17 mouse cellular contexts compared by ENCODE assay signal in the genomic region with DNA sequence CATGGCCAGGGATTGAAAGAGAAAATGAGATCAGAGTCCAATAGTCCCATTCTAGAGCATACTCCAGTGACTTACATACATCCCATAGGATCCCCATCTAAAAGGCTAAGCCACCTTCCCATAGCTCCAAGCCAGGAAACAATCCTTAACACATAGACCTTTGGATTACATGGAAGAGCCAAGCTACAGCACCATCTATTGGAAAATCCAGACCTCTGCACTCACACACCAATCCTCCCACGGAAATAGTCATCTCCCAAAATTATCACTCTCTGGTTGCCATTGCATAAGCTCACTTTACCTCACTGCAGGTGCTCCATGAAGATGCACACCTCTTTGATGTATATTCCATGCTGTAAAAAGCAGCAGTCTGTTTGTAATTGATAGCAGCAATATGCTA.
DNase-seq lines count a peak whose midpoint lies in the region; ATAC-seq and TF ChIP-seq lines count a peak whose summit lies in the region.
"Had no signal": no experiment of that assay in that cellular context is flagged by ENCODE, and none has a peak within 500 bp of the region (broad histone marks: within the 10 kb centered on the region; RNA-seq: fewer than 3 reads in every experiment).

No protein-coding gene starts in this region.

- H3K9me3 ChIP-seq in hindbrain, postnatal 0 days (ENCODE audit: low read length), result no peaks in the 10 kb centered on the region
- no peaks in the 10 kb centered on the region for H3K9me3 ChIP-seq in hindbrain, embryonic 13.5 days
- H3K9me3 ChIP-seq in lung, postnatal 0 days (ENCODE audit: low read length), result no peaks in the 10 kb centered on the region
- H3K9me3 ChIP-seq: forebrain, embryonic 12.5 days; hindbrain, embryonic 12.5 days; intestine, embryonic 15.5 days; limb, embryonic 15.5 days; midbrain, embryonic 15.5 days had no signal

- peak; percentile 65 for TF ChIP-seq CTCF in hindbrain, postnatal 0 days (IDR thresholded peaks at IDR 0.05; ENCODE audit: low read depth)
- TF ChIP-seq CTCF in lung, postnatal 0 days (IDR thresholded peaks at IDR 0.05), result peak; percentile 46
- peak; percentile 11; the same call in 1 of the 2 replicates for TF ChIP-seq CTCF in brain, embryonic 14.5 days (IDR thresholded peaks at IDR 0.05; ENCODE audit: borderline replicate concordance, extremely low read depth, insufficient read depth, insufficient read length)

- no peak overlapping the region for H3K27ac ChIP-seq in hindbrain, postnatal 0 days
- H3K27ac ChIP-seq in hindbrain, embryonic 13.5 days, result no peak overlapping the region
- no peak overlapping the region for H3K27ac ChIP-seq in lung, postnatal 0 days (ENCODE audit: low read length)
- H3K27ac ChIP-seq: forebrain, embryonic 12.5 days; hindbrain, embryonic 12.5 days; intestine, embryonic 15.5 days; limb, embryonic 15.5 days; midbrain, embryonic 15.5 days had no signal

- H3K4me1 ChIP-seq in hindbrain, postnatal 0 days (ENCODE audit: insufficient read depth, low read length), result no peaks in the 10 kb centered on the region
- H3K4me1 ChIP-seq in hindbrain, embryonic 13.5 days (replicated peaks), result no peaks in the 10 kb centered on the region
- H3K4me1 ChIP-seq in lung, postnatal 0 days (ENCODE audit: insufficient read depth, low read depth, low read length), result no peaks in the 10 kb centered on the region
- H3K4me1 ChIP-seq: forebrain, embryonic 12.5 days; hindbrain, embryonic 12.5 days; intestine, embryonic 15.5 days; limb, embryonic 15.5 days; midbrain, embryonic 15.5 days had no signal

- WGBS in hindbrain, postnatal 0 days, result 34% methylated on average over 1 of the region's 1 CpGs
- 46% methylated on average over 1 of the region's 1 CpGs for WGBS in hindbrain, embryonic 13.5 days
- 63% methylated on average over 1 of the region's 1 CpGs for WGBS in lung, postnatal 0 days

- no peaks in the 10 kb centered on the region for H3K36me3 ChIP-seq in hindbrain, postnatal 0 days (ENCODE audit: insufficient read depth, low read length)
- H3K36me3 ChIP-seq in hindbrain, embryonic 13.5 days, result no peaks in the 10 kb centered on the region
- H3K36me3 ChIP-seq in lung, postnatal 0 days (ENCODE audit: insufficient read depth, low read length), result no peaks in the 10 kb centered on the region
- H3K36me3 ChIP-seq: forebrain, embryonic 12.5 days; hindbrain, embryonic 12.5 days; intestine, embryonic 15.5 days; limb, embryonic 15.5 days; midbrain, embryonic 15.5 days had no signal

- TF ChIP-seq EP300 in lung, postnatal 0 days (IDR thresholded peaks at IDR 0.05), result no peak

- no peaks in the 10 kb centered on the region for H3K27me3 ChIP-seq in hindbrain, postnatal 0 days (ENCODE audit: insufficient read depth, low read length)
- no peaks in the 10 kb centered on the region for H3K27me3 ChIP-seq in hindbrain, embryonic 13.5 days
- H3K27me3 ChIP-seq in lung, postnatal 0 days (replicated peaks; ENCODE audit: insufficient read depth, low read length), result no peaks in the 10 kb centered on the region
- H3K27me3 ChIP-seq: forebrain, embryonic 12.5 days; hindbrain, embryonic 12.5 days; intestine, embryonic 15.5 days; limb, embryonic 15.5 days; midbrain, embryonic 15.5 days had no signal

- no peak overlapping the region for H3K9ac ChIP-seq in hindbrain, postnatal 0 days (replicated peaks; ENCODE audit: low read length)
- H3K9ac ChIP-seq in hindbrain, embryonic 13.5 days, result no peak overlapping the region
- no peak overlapping the region for H3K9ac ChIP-seq in lung, postnatal 0 days (replicated peaks; ENCODE audit: low read depth)
- H3K9ac ChIP-seq: forebrain, embryonic 12.5 days; hindbrain, embryonic 12.5 days; intestine, embryonic 15.5 days; limb, embryonic 15.5 days; midbrain, embryonic 15.5 days had no signal

- no peak for ATAC-seq in hindbrain, postnatal 0 days
- ATAC-seq in hindbrain, embryonic 13.5 days (ENCODE audit: low FRiP score), result no peak
- no peak for ATAC-seq in lung, postnatal 0 days
- ATAC-seq: intestine, embryonic 15.5 days; midbrain, embryonic 15.5 days had no signal

- H3K4me3 ChIP-seq in hindbrain, postnatal 0 days (ENCODE audit: low read length), result no peak overlapping the region
- H3K4me3 ChIP-seq in hindbrain, embryonic 13.5 days, result no peak overlapping the region
- no peak overlapping the region for H3K4me3 ChIP-seq in lung, postnatal 0 days (ENCODE audit: low read depth, low read length)
- H3K4me3 ChIP-seq: forebrain, embryonic 12.5 days; hindbrain, embryonic 12.5 days; intestine, embryonic 15.5 days; limb, embryonic 15.5 days; midbrain, embryonic 15.5 days had no signal

- peak; percentile 13 for DNase-seq in embryo, embryonic 10.5 days (ENCODE audit: low spot score)
- no peak for DNase-seq in embryo, embryonic 10 days (ENCODE audit: low spot score)
- DNase-seq in hindbrain, postnatal 0 days (ENCODE audit: low spot score), result peak; percentile 38
- DNase-seq in lung, postnatal 0 days (ENCODE audit: low spot score), result peak; percentile 21
- DNase-seq in lung, postnatal 14 days, result no peak
- DNase-seq in brain, embryonic 14.5 days (ENCODE audit: low read depth), result peak; percentile 14
- no peak for DNase-seq in layer of hippocampus, adult 9-11 months
- DNase-seq: cerebellum, adult 2 months; heart, adult 18-20 months; kidney, postnatal 10 days; thymus, adult 18-20 months had no signal

- H3K4me2 ChIP-seq in hindbrain, postnatal 0 days (ENCODE audit: low read depth, low read length), result no peak overlapping the region
- no peak overlapping the region for H3K4me2 ChIP-seq in hindbrain, embryonic 13.5 days
- H3K4me2 ChIP-seq in lung, postnatal 0 days (replicated peaks; ENCODE audit: low read depth, low read length), result no peak overlapping the region
- H3K4me2 ChIP-seq: forebrain, embryonic 12.5 days; hindbrain, embryonic 12.5 days; intestine, embryonic 15.5 days; limb, embryonic 15.5 days; midbrain, embryonic 15.5 days had no signal

- TF ChIP-seq POLR2A in brain, embryonic 14.5 days (IDR thresholded peaks at IDR 0.05; ENCODE audit: borderline replicate concordance, extremely low read depth, insufficient read depth, insufficient read length, poor library complexity, severe bottlenecking), result no peak

Comparison
In these comparisons a context has a peak if more than half of its experiments do, and no peak if none do; other contexts are left out.
1. DNase-seq: peak in embryo, embryonic 10.5 days (single experiment), hindbrain, postnatal 0 days (single experiment), lung, postnatal 0 days (single experiment) and brain, embryonic 14.5 days (single experiment); none in embryo, embryonic 10 days (single experiment), lung, postnatal 14 days (single experiment) and layer of hippocampus, adult 9-11 months (single experiment).
2. CTCF ChIP-seq: peak in every context shown above with its lines; median percentile 65 in hindbrain, postnatal 0 days; 46 in lung, postnatal 0 days; 11 in brain, embryonic 14.5 days.